Mouse (Mus musculus): Measurements from ENCODE around the gene Zbed3.

DNA sequence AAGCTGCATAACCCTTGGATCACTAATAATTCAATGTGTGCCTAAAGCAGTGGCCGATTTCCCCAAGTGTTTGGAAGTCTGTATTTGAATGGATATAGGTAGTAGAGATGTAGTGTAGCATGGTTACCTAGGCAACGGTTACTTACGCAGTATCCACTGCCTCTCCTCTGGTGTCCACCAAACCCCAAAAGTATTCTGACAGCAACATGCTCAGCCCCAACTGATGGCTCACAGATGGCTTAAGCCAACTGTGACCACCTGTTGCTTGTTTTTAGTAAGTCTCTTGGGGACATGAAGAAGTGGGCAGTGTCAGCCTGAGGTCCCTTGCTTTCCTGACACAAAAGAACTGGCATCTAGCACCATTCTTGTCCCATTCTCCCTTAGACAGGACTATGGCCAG, 25.1 kb downstream of the Zbed3 start:
- TF ChIP-seq CTCF (IDR thresholded peaks at IDR 0.05; ENCODE audit: insufficient read depth, low read depth, low read length) (no peak), POLR2A (IDR thresholded peaks at IDR 0.05; ENCODE audit: insufficient read depth, low read depth, low read length) (no peak)

Data from olfactory bulb, adult 2 months (tissue).